Mouse (Mus musculus) CD4-positive, CD25-positive, alpha-beta regulatory T cell, adult 4 months (primary cell): ENCODE data around the gene Tesk1. TPM values are rescaled to one million over a fixed set of nuclear protein-coding genes. Genes with fewer than 3 reads are reported as not detected.
"Not testable (repeated sequence)": the region's sequence is repeated elsewhere in the genome, so short reads cannot be mapped to it uniquely, and the experiment has no call there.

Experiments used
- ATAC-seq: one replicate; pipeline ENCODE4 v1.8.0; 2017
- polyA plus RNA-seq, 2 experiments: library from polyadenylated mRNA; unstranded; fragments of 100-300 nt; shearing (Covaris generic); gene quantifications; one replicate each; pipeline ENCODE4 v1.2.1; 2017

Gene Tesk1
- polyA plus RNA-seq, 2 experiments from 2014 or later = 0.37 to 1.7 TPM

DNA sequence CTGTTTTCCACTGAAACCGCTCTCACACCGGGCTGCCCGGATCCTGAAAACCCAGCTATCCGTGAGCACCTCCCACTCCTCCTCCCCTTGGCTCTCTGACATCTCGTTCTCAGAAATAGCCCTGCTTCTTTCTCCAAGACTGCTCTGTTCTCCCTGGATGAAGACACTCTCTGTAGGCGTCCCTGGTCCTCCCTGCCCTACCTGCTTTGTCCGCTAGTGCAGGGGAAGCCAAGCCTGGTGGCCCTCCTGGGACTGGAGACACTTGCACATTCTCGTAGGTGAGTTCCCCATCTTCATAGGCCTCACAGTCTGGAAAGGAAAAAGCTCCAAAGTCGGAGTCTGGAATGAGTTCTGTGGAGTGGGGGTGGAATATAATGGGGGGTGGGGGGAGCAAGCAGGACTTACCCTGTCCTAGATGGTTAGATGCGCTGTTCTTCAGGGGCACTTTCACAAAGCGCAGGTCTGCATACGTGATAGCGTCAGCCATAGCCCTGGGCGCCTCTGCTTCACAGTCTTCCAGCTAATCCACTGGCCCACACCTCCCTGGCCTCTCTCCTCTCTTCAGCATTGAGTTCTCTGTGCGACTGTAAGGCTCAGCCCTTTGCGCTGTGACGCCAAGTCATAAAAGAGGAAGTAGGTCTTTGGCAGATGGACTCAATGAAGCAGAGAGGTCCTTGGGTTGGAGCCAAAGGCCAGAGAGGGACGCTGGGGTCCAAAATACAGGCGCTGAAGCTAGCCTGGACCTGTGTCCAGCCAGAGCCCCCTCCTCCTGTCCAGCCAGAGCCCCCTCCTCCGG is 12.5 kb downstream of the Tesk1 start, which contains the start of gene Cd72:
Gene Cd72, minus strand, starts transcription at position 588 of the 796 bp plus-strand sequence.
- peak; percentile 36 for ATAC-seq

- ATAC-seq = peak; percentile 88
These were observed 14.7 kb downstream of the Tesk1 start for GRCm38 (mm10) chr4:43456470-43456869.

DNA sequence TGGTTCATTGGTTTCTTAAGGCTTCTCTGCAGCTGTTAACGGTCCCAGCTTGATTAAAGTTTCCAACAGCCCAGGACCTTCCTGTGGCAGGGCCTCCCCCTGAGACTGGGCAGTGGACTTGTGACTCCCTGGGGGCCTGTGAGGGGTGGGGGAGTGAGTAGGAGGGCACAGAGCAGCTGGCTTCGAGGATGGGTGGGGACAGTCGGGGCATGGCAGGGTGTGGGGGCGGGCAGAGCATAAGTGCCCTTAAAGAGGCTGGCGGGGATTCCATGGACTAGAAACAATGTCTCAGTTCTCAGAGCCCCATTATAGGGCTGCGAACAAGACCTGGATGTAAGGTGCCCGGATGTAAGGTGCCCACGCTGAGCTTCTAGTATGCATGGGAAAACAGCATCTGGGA is 15.4 kb downstream of the Tesk1 start:
- peak; percentile 9 for ATAC-seq

DNA sequence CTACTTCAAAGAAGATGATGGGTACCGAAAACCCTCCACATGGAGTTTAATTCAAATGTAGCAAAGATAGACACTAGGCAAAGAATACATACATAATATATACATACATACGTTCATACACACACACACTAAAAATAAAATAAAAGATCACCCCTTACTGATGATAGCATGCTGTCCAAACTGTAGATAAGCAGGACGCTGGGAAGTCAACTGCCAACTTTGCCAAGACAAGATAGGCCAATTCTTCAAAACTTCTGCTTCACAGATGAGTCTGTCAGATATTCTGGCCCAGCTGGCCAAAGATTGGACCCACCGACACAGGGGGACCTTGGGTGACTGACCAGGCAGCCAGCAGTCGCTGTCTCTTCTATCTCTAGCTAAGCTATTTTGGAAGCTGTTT is 21.4 kb downstream of the Tesk1 start:
- ATAC-seq = no peak

GRCm38 (mm10) chr4:43465935-43466334 is 24.2 kb downstream of the Tesk1 start:
- ATAC-seq = no peak

GRCm38 (mm10) chr4:43466872-43467271 is 25.1 kb downstream of the Tesk1 start:
- no peak for ATAC-seq

DNA sequence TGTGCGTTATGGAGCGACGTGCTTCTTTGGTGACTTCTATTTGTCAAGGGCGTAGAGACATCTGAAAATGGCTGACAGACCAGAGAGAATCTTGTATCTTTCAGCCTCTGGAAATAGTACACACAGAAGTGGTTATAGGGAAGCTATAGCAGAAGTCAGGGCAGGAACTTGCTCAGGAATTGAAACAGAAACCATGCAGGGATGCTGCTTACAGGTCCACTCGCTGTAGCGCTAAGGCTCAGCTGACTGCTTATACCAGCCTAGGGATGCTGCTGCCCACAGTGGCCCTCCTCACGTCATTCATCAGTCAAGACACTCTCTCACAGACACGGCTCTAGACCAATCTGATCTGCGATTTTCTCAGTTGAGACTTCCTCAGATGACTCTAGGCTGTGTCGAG is 28.6 kb downstream of the Tesk1 start:
- no peak for ATAC-seq

DNA sequence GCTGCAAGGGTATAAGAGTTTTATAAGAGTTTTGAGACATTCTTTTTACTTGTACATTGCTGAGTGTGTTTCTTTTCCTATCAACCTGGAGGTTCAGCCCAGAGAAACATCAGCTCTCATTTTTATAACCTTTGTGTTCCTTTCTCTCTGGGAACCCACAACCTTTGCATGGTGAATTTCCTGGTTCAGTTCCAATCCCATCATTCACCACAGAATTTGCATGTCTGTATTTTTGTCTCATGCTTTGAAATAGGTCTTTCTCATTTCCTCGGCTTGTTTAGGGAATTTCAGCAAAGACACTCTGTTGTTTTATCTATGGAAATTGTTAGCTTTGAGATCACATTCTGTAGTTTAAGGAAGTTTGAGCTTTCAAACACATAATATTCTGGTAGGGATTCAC is 31.9 kb downstream of the Tesk1 start:
- no peak for ATAC-seq

- no peak for ATAC-seq
These were observed 34.9 kb downstream of the Tesk1 start for GRCm38 (mm10) chr4:43476604-43477003.

GRCm38 (mm10) chr4:43477857-43478533 is 36.3 kb downstream of the Tesk1 start:
- peak; percentile 66 for ATAC-seq

DNA sequence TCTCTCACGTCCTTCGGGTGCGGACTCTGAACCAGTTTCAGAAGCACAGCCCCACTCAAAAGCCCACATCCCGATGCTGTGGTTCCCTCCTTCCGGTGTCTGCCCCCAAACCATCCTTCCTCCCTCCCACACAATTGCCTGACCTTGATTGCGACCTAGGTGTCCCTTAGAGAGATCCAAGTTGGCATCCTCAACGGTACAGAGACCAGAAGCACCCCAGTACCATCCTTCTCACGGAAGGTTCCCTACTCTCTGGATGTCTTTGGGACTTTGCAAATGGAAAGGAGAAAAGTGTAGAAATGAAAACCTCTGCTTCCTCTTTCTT is 36.8 kb downstream of the Tesk1 start:
- peak; percentile 70 for ATAC-seq

GRCm38 (mm10) chr4:43478906-43479832 is 37.4 kb downstream of the Tesk1 start:
- peak; percentile 10 for ATAC-seq

- ATAC-seq = no peak
These were observed 39.2 kb downstream of the Tesk1 start for GRCm38 (mm10) chr4:43480985-43481384.

DNA sequence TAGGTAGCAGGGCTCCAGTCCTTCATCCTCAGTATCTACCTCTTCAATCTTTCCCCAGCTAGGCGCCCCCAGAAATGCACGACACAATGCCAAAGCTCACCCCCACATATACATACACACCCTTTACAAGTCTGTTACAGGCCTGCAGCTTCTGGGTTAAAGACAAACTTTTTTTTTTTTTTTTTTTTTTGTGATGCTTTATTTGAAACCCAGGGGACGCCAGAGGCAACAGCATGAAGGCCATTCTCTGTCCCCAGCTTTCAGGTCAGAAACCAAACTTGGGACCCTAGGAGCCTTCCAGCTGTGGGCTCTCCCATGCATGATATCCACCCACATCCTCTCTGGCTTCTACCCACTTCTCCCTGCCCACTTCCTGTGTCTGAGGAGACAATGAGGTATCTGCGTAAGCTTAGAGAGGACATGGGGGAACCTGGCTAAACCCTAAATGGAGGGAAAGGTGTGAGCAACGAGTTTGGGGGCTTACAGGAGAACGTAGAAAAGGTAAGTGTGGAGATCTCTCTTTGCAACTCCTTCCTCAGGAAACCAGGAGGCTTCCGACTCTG is 40.2 kb downstream of the Tesk1 start:
- ATAC-seq = peak; percentile 57

GRCm38 (mm10) chr4:43482591-43482990 is 40.9 kb downstream of the Tesk1 start:
- ATAC-seq = no peak

GRCm38 (mm10) chr4:43483535-43484091 is 41.9 kb downstream of the Tesk1 start, which contains the start of gene Sit1:
Gene Sit1, minus strand, starts transcription at chr4:43483734.
- ATAC-seq = peak; percentile 76

- ATAC-seq = not testable (repeated sequence)
These were observed 43.9 kb downstream of the Tesk1 start for GRCm38 (mm10) chr4:43485666-43486065.

DNA sequence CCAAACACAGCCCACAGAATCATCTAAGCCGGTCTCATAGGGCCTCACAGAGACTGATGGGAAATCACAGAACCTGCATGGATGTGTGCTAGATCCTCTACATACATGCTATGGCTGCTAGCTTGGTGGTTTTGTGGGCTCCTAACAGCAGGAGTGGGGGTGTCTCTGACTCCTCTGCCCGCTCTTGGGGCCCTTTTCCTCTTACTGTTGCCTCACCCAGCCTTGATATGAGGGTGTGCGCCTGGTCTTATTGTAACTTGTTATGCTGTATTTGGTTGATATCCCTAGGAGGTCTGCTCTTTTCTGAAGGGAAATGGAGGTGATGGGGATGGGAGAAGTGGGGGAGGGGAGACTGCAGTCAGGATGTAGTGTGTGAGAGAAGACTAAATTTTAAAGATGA is 47.9 kb downstream of the Tesk1 start:
- no peak for ATAC-seq

- no peak for ATAC-seq
These were observed 49.1 kb downstream of the Tesk1 start for GRCm38 (mm10) chr4:43490801-43491200.

GRCm38 (mm10) chr4:43492101-43492820 is 50.5 kb downstream of the Tesk1 start:
- no peak for ATAC-seq

- peak; percentile 94 for ATAC-seq
These were observed 51.1 kb downstream of the Tesk1 start, which contains the start of gene Ccdc107 for GRCm38 (mm10) chr4:43492821-43493185. Gene Ccdc107, plus strand, starts transcription at chr4:43492900.
